Mouse (Mus musculus) C2C12 (cell line): Measurements from ENCODE around the gene Spata13.

Source experiments
- CTCF ChIP-seq: IDR thresholded peaks from one replicate; pipeline ENCODE4 v1.5.1; 2011; ENCODE audit not compliant: control insufficient read depth, insufficient read depth, insufficient read length
- MAX ChIP-seq: IDR thresholded peaks from one replicate; pipeline ENCODE4 v1.6.1; 2011; ENCODE audit warnings: mild to moderate bottlenecking, control low read depth
- MYOD1 ChIP-seq: IDR thresholded peaks from one replicate; pipeline ENCODE4 v1.6.1; 2011; ENCODE audit warnings: low read depth; ENCODE audit not compliant: control insufficient read depth, insufficient read length

DNA sequence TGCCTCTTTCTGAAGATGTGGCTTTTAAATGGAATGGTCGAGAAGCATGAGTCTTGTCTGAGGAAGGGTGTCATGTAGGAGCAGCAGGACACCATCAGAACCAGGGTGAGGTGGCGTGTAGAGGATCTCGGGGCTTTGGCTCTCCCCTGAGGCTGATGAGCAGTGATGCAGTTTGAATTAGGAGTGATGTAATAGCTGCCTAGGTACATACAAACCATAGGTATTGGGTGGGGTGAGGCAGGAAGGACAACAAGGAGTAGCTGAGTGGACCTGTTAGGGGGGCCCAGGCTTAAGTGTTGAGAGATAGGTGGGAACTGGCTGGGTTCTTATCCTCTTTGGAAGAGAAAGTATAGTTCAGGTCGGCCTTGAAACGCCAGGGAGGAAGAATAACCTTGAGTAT is 106.7 kb downstream of the Spata13 start:
- TF ChIP-seq CTCF: no peak
- TF ChIP-seq MAX: no peak
- no peak for TF ChIP-seq MYOD1
